Mouse (Mus musculus) forebrain, postnatal 0 days (tissue): ENCODE measurements around the gene Bnip2. TPM values are rescaled to one million over a fixed set of nuclear protein-coding genes. Genes with fewer than 3 reads are reported as not detected.

Experiments
- ATAC-seq: fragments of 200-750 bp; cut with Nextera tagmentation; 2 replicates; pipeline ENCODE4 v1.8.0; 2017; ENCODE audit warnings: mild to moderate bottlenecking, moderate library complexity
- DNase-seq: peaks from one replicate; pipeline ENCODE4 v3.0.0-alpha.2; 2015
- H3K27ac ChIP-seq: fragments of 300-500 bp; sonication (generic); 2 replicates; pipeline ENCODE4 v1.5.1; 2014; ENCODE audit warnings: low read depth, mild to moderate bottlenecking, antibody characterized with exemption, low read length, moderate library complexity, mixed read lengths
- H3K27me3 ChIP-seq: fragments of 300-500 bp; sonication (generic); 2 replicates; pipeline ENCODE4 v1.6.1; 2014; ENCODE audit warnings: mild to moderate bottlenecking, low read length, mixed read lengths; ENCODE audit not compliant: insufficient read depth
- H3K36me3 ChIP-seq: fragments of 300-500 bp; sonication (generic); 2 replicates; pipeline ENCODE4 v1.6.1; 2014; ENCODE audit warnings: mild to moderate bottlenecking, moderate library complexity; ENCODE audit not compliant: insufficient read depth
- H3K4me1 ChIP-seq: fragments of 300-500 bp; sonication (generic); 2 replicates; pipeline ENCODE4 v1.6.1; 2014; ENCODE audit warnings: antibody characterized with exemption; ENCODE audit not compliant: insufficient read depth
- H3K4me2 ChIP-seq: fragments of 300-500 bp; sonication (generic); 2 replicates; pipeline ENCODE4 v1.6.1; 2014; ENCODE audit warnings: low read depth, mild to moderate bottlenecking, moderate library complexity
- H3K4me3 ChIP-seq: fragments of 300-500 bp; sonication (generic); 2 replicates; pipeline ENCODE4 v1.5.1; 2014; ENCODE audit warnings: low read depth, low read length, mixed read lengths
- H3K9ac ChIP-seq: fragments of 300-500 bp; sonication (generic); 2 replicates; pipeline ENCODE4 v1.6.1; 2014; ENCODE audit warnings: mild to moderate bottlenecking
- H3K9me3 ChIP-seq: fragments of 300-500 bp; sonication (generic); 2 replicates; pipeline ENCODE4 v1.6.1; 2016; ENCODE audit warnings: low read length
- CTCF ChIP-seq: sonication (generic); IDR thresholded peaks from 2 replicates; pipeline ENCODE4 v1.5.1; 2016; ENCODE audit warnings: antibody characterized with exemption, control low read depth, low read depth
- WGBS: fragments of 180-500 bp; shearing (Covaris S2); extraction: QIAGEN DNeasy Blood & Tissue Kit; methylation state at CpG from one replicate; pipeline ENCODE4 v1.1.7; 2014; 5-methylcytosine and 5-hydroxymethylcytosine counted together
- polyA plus RNA-seq: library from polyadenylated mRNA; unstranded; fragments of >200 nt; fragmentation: Nextera tagmentation; extraction: Ambion mirVana; gene quantifications from 2 replicates; pipeline ENCODE4 v1.2.1, GENCODE M21; 2015
- total RNA-seq: library from RNA; depleted of rRNA; stranded (reverse); fragments of >200 nt; gene quantifications from 2 replicates; pipeline ENCODE4 v1.2.3, GENCODE M21; 2014

Bnip2 gene
- total and polyA plus RNA-seq, 2 experiments from 2014 or later = 53.2 to 69.4 TPM

DNA sequence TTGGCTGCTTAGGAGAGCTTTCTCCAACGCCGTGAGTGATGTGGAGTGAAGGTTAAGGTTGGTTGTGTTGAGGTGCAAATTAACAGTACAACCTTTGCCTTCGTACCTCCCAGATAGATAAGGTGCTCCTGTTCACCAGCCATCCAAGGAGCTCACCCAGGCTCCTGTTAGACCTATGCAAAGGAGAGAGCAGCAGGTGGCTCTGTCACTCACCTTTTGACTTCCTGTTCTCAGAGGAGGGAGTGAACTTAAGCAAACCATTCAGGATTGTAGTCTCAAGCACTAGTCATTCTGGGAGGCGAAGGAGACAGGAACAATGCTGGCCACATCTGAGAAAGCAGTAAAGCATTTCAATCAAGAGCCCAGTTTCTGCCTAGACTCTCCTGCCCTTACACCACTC, 47.4 kb downstream of the Bnip2 start:
- no peak overlapping the region for H3K27ac ChIP-seq
- no peak overlapping the region for H3K4me3 ChIP-seq
- H3K4me1 ChIP-seq = no peaks in the 10 kb centered on the region
- no peak overlapping the region for H3K9ac ChIP-seq
- H3K36me3 ChIP-seq = no peaks in the 10 kb centered on the region
- DNase-seq (no peak), ATAC-seq (no peak)
- no peak for TF ChIP-seq CTCF
- no peaks in the 10 kb centered on the region for H3K9me3 ChIP-seq
- no peak overlapping the region for H3K4me2 ChIP-seq
- WGBS = 79% methylated on average over 4 of the region's 4 CpGs
- H3K27me3 ChIP-seq = no peaks in the 10 kb centered on the region

DNA sequence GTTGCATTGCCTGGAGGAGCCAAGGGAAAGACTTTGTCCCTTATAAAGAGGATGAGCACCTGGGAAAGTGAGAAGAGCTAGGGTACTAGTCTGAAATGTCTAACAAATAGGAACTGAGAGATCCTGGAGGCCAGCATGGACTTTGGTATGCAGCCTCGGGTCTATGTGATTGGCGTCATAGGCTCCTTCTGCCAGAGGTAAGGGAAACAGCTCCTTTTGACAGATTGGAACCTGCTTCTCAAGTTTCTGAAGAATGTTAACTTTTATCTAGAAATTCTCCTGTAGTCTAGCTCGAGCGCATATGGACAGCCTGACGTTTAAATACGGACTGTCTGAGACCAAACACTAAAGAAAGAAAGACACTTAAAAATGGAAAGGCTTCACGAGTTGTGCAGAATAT, 48.7 kb downstream of the Bnip2 start, which contains the start of gene Gcnt3:
TSS of gene Gcnt3 (minus strand) at position 101 of the 400 bp plus-strand sequence.
- no peak for TF ChIP-seq CTCF
- Histone ChIP-seq H3K27ac (no peak within 1 kb of the TSS), H3K36me3 (no peaks in the 10 kb centered on the region), H3K4me3 (no peak within 1 kb of the TSS), H3K27me3 (no peaks in the 10 kb centered on the region), H3K9ac (no peak within 1 kb of the TSS), H3K4me1 (no peaks in the 10 kb centered on the region), H3K4me2 (no peak within 1 kb of the TSS), H3K9me3 (no peaks in the 10 kb centered on the region)
- WGBS = 90% methylated on average over 7 of the region's 7 CpGs
- DNase-seq = no peak
- ATAC-seq = no peak

DNA sequence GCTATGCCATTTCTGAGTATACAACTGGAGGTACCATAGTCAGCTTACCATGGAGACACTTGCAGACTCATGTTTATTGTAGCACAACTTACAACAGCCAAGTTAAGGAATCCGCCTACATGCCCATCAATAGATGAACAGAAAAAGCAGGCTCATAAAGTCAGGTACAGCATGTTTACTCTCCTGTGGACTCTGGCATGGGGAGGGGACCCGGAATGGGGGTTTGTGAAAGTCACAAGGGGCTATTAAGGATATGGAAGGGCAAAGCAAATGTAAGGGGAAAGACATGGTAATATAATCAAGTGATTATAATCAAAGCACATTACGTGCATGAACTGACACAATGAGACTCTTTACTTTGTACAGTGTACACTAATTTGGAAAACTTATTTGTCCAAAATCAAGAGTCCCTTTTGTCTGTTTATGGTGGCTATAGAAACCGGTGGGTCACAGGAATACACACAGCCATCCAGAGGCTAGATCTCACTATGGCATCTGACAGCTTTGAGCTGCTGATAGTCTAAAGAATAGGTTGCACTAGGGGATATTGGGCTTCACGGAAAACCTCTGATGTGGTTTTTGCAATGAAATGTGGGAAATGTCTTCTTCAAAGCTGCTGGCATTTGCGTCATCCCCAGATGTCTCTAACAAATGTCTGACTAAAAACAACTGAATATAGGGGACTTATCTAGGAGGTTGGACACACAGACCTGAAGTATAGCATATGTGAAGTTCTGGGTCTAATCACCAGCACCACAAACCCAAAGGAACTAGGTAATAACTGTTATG, 50.5 kb downstream of the Bnip2 start:
- Histone ChIP-seq H3K27ac (no peak overlapping the region), H3K4me2 (no peak overlapping the region), H3K4me3 (no peak overlapping the region), H3K4me1 (no peaks in the 10 kb centered on the region), H3K9me3 (no peaks in the 10 kb centered on the region), H3K9ac (no peak overlapping the region), H3K36me3 (no peaks in the 10 kb centered on the region), H3K27me3 (no peaks in the 10 kb centered on the region)
- ATAC-seq (no peak), DNase-seq (no peak)
- 81% methylated on average over 6 of the region's 6 CpGs for WGBS
- no peak for TF ChIP-seq CTCF

DNA sequence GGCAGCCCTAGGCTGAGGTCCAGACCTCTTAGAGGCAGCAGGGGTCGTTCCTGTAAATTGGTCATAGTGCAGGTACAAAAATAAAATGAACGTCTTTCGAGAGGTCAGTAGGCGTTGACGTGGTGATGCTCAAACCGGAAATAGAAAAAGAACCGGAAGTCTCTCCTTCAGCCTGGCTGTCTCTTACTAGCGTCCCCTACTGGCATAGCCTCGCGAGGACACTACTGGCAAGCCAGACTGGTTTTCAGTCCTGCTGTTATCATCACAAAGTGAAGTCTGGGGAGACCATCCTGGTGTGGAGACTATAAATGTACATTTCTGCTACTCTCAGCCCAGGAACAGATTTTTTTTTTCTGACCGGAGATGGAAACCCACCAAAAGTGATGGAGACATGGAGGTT, 51.3 kb downstream of the Bnip2 start:
- Histone ChIP-seq H3K4me2 (no peak overlapping the region), H3K9me3 (no peaks in the 10 kb centered on the region), H3K27ac (no peak overlapping the region), H3K4me1 (no peaks in the 10 kb centered on the region), H3K36me3 (no peaks in the 10 kb centered on the region), H3K4me3 (no peak overlapping the region), H3K9ac (no peak overlapping the region), H3K27me3 (no peaks in the 10 kb centered on the region)
- TF ChIP-seq CTCF = no peak
- no peak for DNase-seq
- ATAC-seq = no peak
- 90% methylated on average over 11 of the region's 11 CpGs for WGBS

DNA sequence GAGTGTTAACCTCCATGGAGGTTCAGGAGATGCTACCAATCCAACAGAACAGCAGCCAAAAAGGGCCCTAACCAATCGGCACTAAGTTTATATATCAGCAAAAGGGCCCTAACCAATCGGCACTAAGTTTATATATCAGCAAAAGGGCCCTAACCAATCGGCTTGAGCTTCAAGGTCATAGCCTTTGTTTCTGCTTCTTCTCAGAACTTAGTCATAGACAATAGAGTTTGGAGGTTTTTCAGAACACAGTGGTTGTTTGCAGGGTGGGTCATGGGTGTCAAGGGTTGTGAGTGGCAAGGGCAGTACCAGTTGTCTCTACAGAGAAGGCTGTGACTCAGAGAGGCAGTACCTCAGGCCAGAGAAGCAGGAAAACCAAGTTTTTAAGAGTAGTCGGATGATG, 52.9 kb downstream of the Bnip2 start:
- 94% methylated on average over 4 of the region's 4 CpGs for WGBS
- no peak overlapping the region for H3K4me3 ChIP-seq
- H3K36me3 ChIP-seq = no peaks in the 10 kb centered on the region
- DNase-seq (no peak), ATAC-seq (no peak)
- H3K4me2 ChIP-seq = no peak overlapping the region
- H3K9me3 ChIP-seq = no peaks in the 10 kb centered on the region
- H3K27ac ChIP-seq = no peak overlapping the region
- H3K4me1 ChIP-seq = no peaks in the 10 kb centered on the region
- no peaks in the 10 kb centered on the region for H3K27me3 ChIP-seq
- no peak for TF ChIP-seq CTCF
- no peak overlapping the region for H3K9ac ChIP-seq

DNA sequence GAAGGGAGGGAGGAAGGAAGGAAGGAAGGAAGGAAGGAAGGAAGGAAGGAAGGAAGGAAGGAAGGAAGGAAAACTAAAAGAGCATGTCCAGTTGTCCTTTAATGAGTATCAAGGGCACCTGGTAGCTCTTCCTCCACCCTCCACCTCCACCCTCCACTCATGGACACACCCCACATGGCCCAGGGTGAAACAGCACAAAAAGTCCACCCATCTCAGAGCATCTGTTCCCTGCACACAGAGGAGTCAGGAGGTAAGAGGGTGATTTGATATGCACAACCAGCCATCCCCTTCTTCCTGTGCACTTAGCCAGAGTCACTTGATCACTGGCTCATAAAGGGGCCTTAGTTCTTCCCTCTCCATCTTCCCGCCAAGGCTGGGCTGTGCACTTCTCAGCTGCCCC, 53.7 kb downstream of the Bnip2 start:
- Histone ChIP-seq H3K9me3 (no peaks in the 10 kb centered on the region), H3K27me3 (no peaks in the 10 kb centered on the region), H3K27ac (no peak overlapping the region), H3K36me3 (no peaks in the 10 kb centered on the region), H3K4me3 (no peak overlapping the region), H3K9ac (no peak overlapping the region), H3K4me2 (no peak overlapping the region), H3K4me1 (no peaks in the 10 kb centered on the region)
- no peak for TF ChIP-seq CTCF
- ATAC-seq (no peak), DNase-seq (no peak)
- 75% methylated on average over 1 of the region's 1 CpGs for WGBS

DNA sequence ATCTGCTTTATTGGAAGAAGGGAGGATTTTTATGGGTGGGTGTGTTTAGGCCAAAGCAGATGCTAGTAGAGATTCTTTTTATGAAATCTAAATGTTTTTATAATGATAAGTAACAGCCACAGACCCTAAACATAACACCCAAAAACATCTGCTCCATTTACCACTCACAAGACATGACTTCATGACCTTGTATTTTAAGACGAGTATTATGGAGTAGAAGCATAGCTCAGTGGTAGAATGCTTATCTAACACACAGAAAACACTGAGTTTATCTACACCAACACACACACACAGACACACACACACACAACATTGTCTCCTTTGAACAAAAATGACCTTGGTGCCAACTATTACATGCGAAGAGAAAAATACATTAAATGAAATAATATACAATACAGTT, 55.6 kb downstream of the Bnip2 start:
- Histone ChIP-seq H3K4me1 (no peaks in the 10 kb centered on the region), H3K36me3 (no peaks in the 10 kb centered on the region), H3K9me3 (no peaks in the 10 kb centered on the region), H3K4me2 (no peak overlapping the region), H3K27me3 (no peaks in the 10 kb centered on the region), H3K4me3 (no peak overlapping the region), H3K27ac (no peak overlapping the region), H3K9ac (no peak overlapping the region)
- TF ChIP-seq CTCF = no peak
- DNase-seq (no peak), ATAC-seq (no peak)
- WGBS = 81% methylated on average over 2 of the region's 2 CpGs
